Mouse (Mus musculus) T-cell, adult 2 months (primary cell): ENCODE measurements around the gene A2ml1.

Source experiments
- DNase-seq: peaks from one replicate; pipeline ENCODE4 v3.0.0; 2022; ENCODE audit warnings: low spot score

A2ml1 gene

GRCm38 (mm10) chr6:128549463-128550452 is 31.6 kb downstream of the A2ml1 start:
- no peak for DNase-seq

GRCm38 (mm10) chr6:128548532-128548931 is 32.9 kb downstream of the A2ml1 start:
- no peak for DNase-seq

GRCm38 (mm10) chr6:128545402-128545801 is 36.0 kb downstream of the A2ml1 start:
- DNase-seq: no peak

- DNase-seq: no peak
Measured at GRCm38 (mm10) chr6:128543226-128543625, 38.2 kb downstream of the A2ml1 start.

- DNase-seq: no peak
Measured at GRCm38 (mm10) chr6:128535250-128535649, 46.2 kb downstream of the A2ml1 start.

GRCm38 (mm10) chr6:128533296-128533695 is 48.1 kb downstream of the A2ml1 start:
- DNase-seq: no peak

- no peak for DNase-seq
Measured at GRCm38 (mm10) chr6:128532701-128533100, 48.7 kb downstream of the A2ml1 start.

GRCm38 (mm10) chr6:128528491-128528890 is 52.9 kb downstream of the A2ml1 start:
- no peak for DNase-seq

- DNase-seq: no peak
Measured at GRCm38 (mm10) chr6:128527110-128527509, 54.3 kb downstream of the A2ml1 start.

- DNase-seq: no peak
Measured at GRCm38 (mm10) chr6:128526601-128527000, 54.8 kb downstream of the A2ml1 start, which contains the start of gene Pzp. Gene Pzp, minus strand, starts transcription at chr6:128526720.

GRCm38 (mm10) chr6:128525801-128526200 is 55.6 kb downstream of the A2ml1 start:
- no peak for DNase-seq

- DNase-seq: no peak
Measured at GRCm38 (mm10) chr6:128523360-128523759, 58.0 kb downstream of the A2ml1 start.

- DNase-seq: no peak
Measured at GRCm38 (mm10) chr6:128519159-128519558, 62.2 kb downstream of the A2ml1 start.

GRCm38 (mm10) chr6:128505676-128506236 is 75.7 kb downstream of the A2ml1 start:
- DNase-seq: no peak

GRCm38 (mm10) chr6:128504743-128505142 is 76.7 kb downstream of the A2ml1 start:
- no peak for DNase-seq

GRCm38 (mm10) chr6:128495346-128495745 is 86.1 kb downstream of the A2ml1 start:
- no peak for DNase-seq

GRCm38 (mm10) chr6:128494646-128495331 is 86.6 kb downstream of the A2ml1 start:
- no peak for DNase-seq

GRCm38 (mm10) chr6:128491916-128492315 is 89.5 kb downstream of the A2ml1 start:
- no peak for DNase-seq

GRCm38 (mm10) chr6:128490141-128490540 is 91.3 kb downstream of the A2ml1 start:
- no peak for DNase-seq
